Mouse (Mus musculus) brain, embryonic 14.5 days (tissue): ENCODE measurements around the gene Cldn1.

Experiments used
- CTCF ChIP-seq: fragments of 200-500 bp; IDR thresholded peaks from 2 replicates; pipeline ENCODE4 v1.5.1; 2012; ENCODE audit warnings: inconsistent platforms, mild to moderate bottlenecking, moderate library complexity, borderline replicate concordance; ENCODE audit not compliant: insufficient read depth, insufficient read length; ENCODE audit errors: extremely low read depth
- POLR2A ChIP-seq: fragments of 200-500 bp; IDR thresholded peaks from 2 replicates; pipeline ENCODE4 v1.6.1; 2012; ENCODE audit warnings: mild to moderate bottlenecking, inconsistent platforms, borderline replicate concordance; ENCODE audit not compliant: poor library complexity, insufficient read depth, insufficient read length, severe bottlenecking; ENCODE audit errors: extremely low read depth

- TF ChIP-seq CTCF (no peak), POLR2A (no peak)
Observed at GRCm38 (mm10) chr16:26309402-26309801, 62.2 kb downstream of the Cldn1 start.
